ENCODE assay signal across 29 mouse cellular contexts in genomic region chr13:48674609-48675008, GRCm38 (mm10). TPM values are rescaled to one million over a fixed set of nuclear protein-coding genes. Genes with fewer than 3 reads are reported as not detected.
DNase-seq lines count a peak whose midpoint lies in the region; ATAC-seq and TF ChIP-seq lines count a peak whose summit lies in the region.
"Had no signal": no experiment of that assay in that cellular context is flagged by ENCODE, and none has a peak within 500 bp of the region (broad histone marks: within the 10 kb centered on the region; RNA-seq: fewer than 3 reads in every experiment).

No protein-coding gene starts in this region.

- no peak overlapping the region for H3K9ac ChIP-seq in midbrain, postnatal 0 days (replicated peaks; ENCODE audit: low read length, poor library complexity, severe bottlenecking)
- H3K9ac ChIP-seq in MEL (ENCODE audit: control insufficient read depth, low read depth, low read length, poor library complexity, severe bottlenecking) = no peak overlapping the region
- H3K9ac ChIP-seq: heart, embryonic 13.5 days; hindbrain, embryonic 14.5 days; limb, embryonic 12.5 days; liver, embryonic 13.5 days; neural tube, embryonic 12.5 days had no signal

- ATAC-seq in midbrain, postnatal 0 days (ENCODE audit: low FRiP score) = no peak
- no peak for ATAC-seq in megakaryocyte, adult 5-6 weeks (ENCODE audit: poor library complexity, severe bottlenecking)
- ATAC-seq: forebrain, embryonic 16.5 days had no signal

- no peak for TF ChIP-seq POLR2A in MEL (IDR thresholded peaks at IDR 0.05; ENCODE audit: control insufficient read depth in 1 of 2, insufficient read depth in 1 of 2, low read depth in 1 of 2, low read length in 2 of 2, poor library complexity in 1 of 2)

- TF ChIP-seq RAD21 in MEL (IDR thresholded peaks at IDR 0.05; ENCODE audit: low read depth, low read length) = peak; percentile 13

- WGBS in midbrain, postnatal 0 days = 85% methylated on average over 5 of the region's 5 CpGs
- WGBS in midbrain, embryonic 10.5 days = 89% methylated on average over 5 of the region's 5 CpGs

- H3K79me2 ChIP-seq in MEL (ENCODE audit: control insufficient read depth, insufficient read depth, low read length, poor library complexity) = no peaks in the 10 kb centered on the region

- no peak overlapping the region for H3K4me2 ChIP-seq in midbrain, postnatal 0 days (ENCODE audit: low read depth, low read length, poor library complexity, severe bottlenecking)
- H3K4me2 ChIP-seq: heart, embryonic 13.5 days; hindbrain, embryonic 14.5 days; limb, embryonic 12.5 days; liver, embryonic 13.5 days; neural tube, embryonic 12.5 days had no signal

- no peaks in the 10 kb centered on the region for H3K4me1 ChIP-seq in midbrain, postnatal 0 days (ENCODE audit: insufficient read depth, low read length)
- H3K4me1 ChIP-seq in midbrain, embryonic 10.5 days = peaks cover 8% of the 10 kb centered on the region
- no peaks in the 10 kb centered on the region for H3K4me1 ChIP-seq in MEL (ENCODE audit: control insufficient read depth in 1 of 2, insufficient read depth in 2 of 2, low read length in 2 of 2)
- H3K4me1 ChIP-seq: liver, embryonic 13.5 days; neural tube, embryonic 12.5 days had no signal

- TF ChIP-seq EP300 in MEL (IDR thresholded peaks at IDR 0.05; ENCODE audit: low read depth in 1 of 2, low read length in 2 of 2) = no peak

- H3K4me3 ChIP-seq in layer of hippocampus, adult 2 months = no peak overlapping the region
- H3K4me3 ChIP-seq in midbrain, postnatal 0 days (ENCODE audit: low read depth, low read length) = no peak overlapping the region
- no peak overlapping the region for H3K4me3 ChIP-seq in midbrain, embryonic 10.5 days
- no peak overlapping the region for H3K4me3 ChIP-seq in MEL (ENCODE audit: control insufficient read depth in 1 of 2, insufficient read depth in 1 of 2, low read depth in 2 of 2, low read length in 2 of 2)
- H3K4me3 ChIP-seq: embryonic facial prominence, embryonic 10.5 days; heart, adult 2 months; heart, embryonic 13.5 days; limb, embryonic 12.5 days; liver, embryonic 13.5 days; megakaryocyte, embryonic 14.5 days; neural tube, embryonic 12.5 days had no signal

- no peaks in the 10 kb centered on the region for H3K36me3 ChIP-seq in midbrain, postnatal 0 days (ENCODE audit: insufficient read depth, low read length)
- H3K36me3 ChIP-seq in midbrain, embryonic 10.5 days = no peaks in the 10 kb centered on the region
- no peaks in the 10 kb centered on the region for H3K36me3 ChIP-seq in MEL (ENCODE audit: control insufficient read depth in 1 of 2, insufficient read depth in 2 of 2, low read length in 2 of 2)
- H3K36me3 ChIP-seq: embryonic facial prominence, embryonic 10.5 days; heart, embryonic 13.5 days; limb, embryonic 12.5 days; liver, embryonic 13.5 days; neural tube, embryonic 12.5 days had no signal

- TF ChIP-seq CTCF in layer of hippocampus, adult 2 months (conservative IDR thresholded peaks at IDR 0.05) = peak; percentile 42
- TF ChIP-seq CTCF in midbrain, postnatal 0 days (IDR thresholded peaks at IDR 0.05) = peak; percentile 38
- TF ChIP-seq CTCF in MEL (IDR thresholded peaks at IDR 0.05 in 2 of 3, conservative IDR thresholded peaks at IDR 0.05 in 1 of 3; ENCODE audit: control insufficient read depth in 1 of 3, insufficient read depth in 1 of 3, low read depth in 2 of 3, low read length in 3 of 3, poor library complexity in 1 of 3, severe bottlenecking in 1 of 3) = peak; percentile 28 to 35 (median 31)

- peaks cover 51% of the 10 kb centered on the region for H3K27me3 ChIP-seq in midbrain, postnatal 0 days (ENCODE audit: insufficient read depth, low read length)
- H3K27me3 ChIP-seq in midbrain, embryonic 10.5 days (ENCODE audit: low read depth, poor library complexity, severe bottlenecking) = peaks cover 86% of the 10 kb centered on the region
- H3K27me3 ChIP-seq in MEL (ENCODE audit: control insufficient read depth in 1 of 2, insufficient read depth in 2 of 2, low read length in 2 of 2) = peaks cover 0 to under 1% of the 10 kb centered on the region in 2 experiments; a peak in 1 of 4 replicates

- H3K9me3 ChIP-seq in midbrain, postnatal 0 days (ENCODE audit: low read length) = no peaks in the 10 kb centered on the region
- H3K9me3 ChIP-seq in midbrain, embryonic 10.5 days (replicated peaks) = no peaks in the 10 kb centered on the region
- no peaks in the 10 kb centered on the region for H3K9me3 ChIP-seq in MEL (replicated peaks; ENCODE audit: insufficient read depth, low read length)
- H3K9me3 ChIP-seq: heart, embryonic 13.5 days; neural tube, embryonic 12.5 days had no signal

- H3K27ac ChIP-seq in layer of hippocampus, adult 2 months = no peak overlapping the region
- H3K27ac ChIP-seq in midbrain, postnatal 0 days (ENCODE audit: low read depth, low read length) = no peak overlapping the region
- no peak overlapping the region for H3K27ac ChIP-seq in midbrain, embryonic 10.5 days (replicated peaks)
- no peak overlapping the region for H3K27ac ChIP-seq in MEL (ENCODE audit: control insufficient read depth, low read depth, low read length)
- H3K27ac ChIP-seq: embryonic facial prominence, embryonic 10.5 days; heart, adult 2 months; heart, embryonic 13.5 days; hindbrain, embryonic 14.5 days; limb, embryonic 12.5 days; liver, embryonic 13.5 days; neural tube, embryonic 12.5 days had no signal

- no peak for DNase-seq in layer of hippocampus, adult 2 months (ENCODE audit: low spot score in 2 of 2)
- DNase-seq in layer of hippocampus, adult 9-10 months (ENCODE audit: low spot score) = no peak
- DNase-seq in midbrain, postnatal 0 days (ENCODE audit: low spot score) = no peak
- DNase-seq in midbrain, embryonic 10.5 days (ENCODE audit: low spot score) = no peak
- no peak for DNase-seq in MEL (ENCODE audit: low read depth, low spot score)
- no peak for DNase-seq in thymus, postnatal 0 days (ENCODE audit: low spot score)
- DNase-seq: adrenal gland, adult 2 months; cerebellum, adult 11-12 months; cerebellum, postnatal 10 days; gastrocnemius, postnatal 14 days; heart, adult 2 months; kidney, adult 8-10 months; kidney, postnatal 10 days; liver, embryonic 13.5 days; midbrain, embryonic 14.5 days; right cerebral cortex, postnatal 14 days; thymus, postnatal 4 days had no signal

TF ChIP-seq in MEL, 35 proteins besides CTCF, POLR2A, EP300 and RAD21:
- TF ChIP-seq SMC3 (IDR thresholded peaks at IDR 0.05; ENCODE audit: low read depth, low read length) (0 out of 2 replicates have a peak, but pooled peaks have one; percentile 22), E2F4 (IDR thresholded peaks at IDR 0.05; ENCODE audit: borderline replicate concordance, low read depth, low read length) (no peak)
TF ChIP-seq in MEL: peak in this region for 1.

RNA-seq across cellular contexts. Expression of gene Barx1, which starts 11.8 kb away (rescaled TPM):
- total RNA-seq in layer of hippocampus, adult 2 months (2021) = not detected
- not detected in 2 replicates for total RNA-seq in midbrain, postnatal 0 days (2014; rRNA removed)
- polyA plus RNA-seq in midbrain, postnatal 0 days (2015; fragmentation: Nextera tagmentation; extraction: Ambion mirVana) = not detected in 2 replicates
- polyA plus RNA-seq in midbrain, embryonic 10.5 days (2016; fragmentation: Nextera tagmentation; extraction: Ambion mirVana) = 0.21 and 0.84 TPM in 2 replicates
- not detected in 2 replicates for total RNA-seq in MEL (2012; rRNA removed)
- not detected for polyA plus RNA-seq in MEL (2012; ENCODE audit: insufficient read depth in 1 of 2, insufficient read length in 2 of 2, low read depth in 1 of 2, low replicate concordance in 2 of 2, missing spikeins in 1 of 2)
- polyA plus RNA-seq in thymus, postnatal 0 days (2015; fragmentation: Nextera tagmentation; extraction: Ambion mirVana) = 0.30 and 0.38 TPM in 2 replicates
- not detected in 2 replicates for total RNA-seq in megakaryocyte, adult 5-6 weeks (2015)
- total RNA-seq in megakaryocyte, adult 5-6 weeks (2017) = not detected in 2 replicates
- total RNA-seq: adrenal gland, adult 2 months; gastrocnemius, postnatal 14 days; heart, adult 2 months; heart, postnatal 25 days; layer of hippocampus, postnatal 25 days; left cerebral cortex, postnatal 10 days had no signal
- polyA plus RNA-seq: adrenal gland, adult 2 months; cortical plate, adult 2 months; forebrain, embryonic 16.5 days; hindbrain, embryonic 14.5 days; midbrain, embryonic 14.5 days; neural tube, embryonic 12.5 days had no signal

RNA-seq across cellular contexts. Expression of gene Ptpdc1, which starts 49.1 kb away (rescaled TPM):
- total RNA-seq in layer of hippocampus, adult 2 months (2021) = 10 to 100 TPM; 37.0 to 44.7 TPM
- total RNA-seq in midbrain, postnatal 0 days (2014; rRNA removed) = 23.2 and 36.3 TPM in 2 replicates
- 13.5 and 15.3 TPM in 2 replicates for polyA plus RNA-seq in midbrain, postnatal 0 days (2015; fragmentation: Nextera tagmentation; extraction: Ambion mirVana)
- polyA plus RNA-seq in midbrain, embryonic 10.5 days (2016; fragmentation: Nextera tagmentation; extraction: Ambion mirVana) = 11.0 and 13.8 TPM in 2 replicates
- 2.8 and 3.3 TPM in 2 replicates for total RNA-seq in MEL (2012; rRNA removed)
- polyA plus RNA-seq in MEL (2012; ENCODE audit: insufficient read depth in 1 of 2, insufficient read length in 2 of 2, low read depth in 1 of 2, low replicate concordance in 2 of 2, missing spikeins in 1 of 2) = 1 to 10 TPM in 1 of 2 experiments, not detected in 1; 7.6 TPM
- polyA plus RNA-seq in thymus, postnatal 0 days (2015; fragmentation: Nextera tagmentation; extraction: Ambion mirVana) = 1.4 and 1.9 TPM in 2 replicates
- 1.6 and 1.9 TPM in 2 replicates for total RNA-seq in megakaryocyte, adult 5-6 weeks (2015)
- 1.1 and 1.8 TPM in 2 replicates for total RNA-seq in megakaryocyte, adult 5-6 weeks (2017)
